In the genomic region with DNA sequence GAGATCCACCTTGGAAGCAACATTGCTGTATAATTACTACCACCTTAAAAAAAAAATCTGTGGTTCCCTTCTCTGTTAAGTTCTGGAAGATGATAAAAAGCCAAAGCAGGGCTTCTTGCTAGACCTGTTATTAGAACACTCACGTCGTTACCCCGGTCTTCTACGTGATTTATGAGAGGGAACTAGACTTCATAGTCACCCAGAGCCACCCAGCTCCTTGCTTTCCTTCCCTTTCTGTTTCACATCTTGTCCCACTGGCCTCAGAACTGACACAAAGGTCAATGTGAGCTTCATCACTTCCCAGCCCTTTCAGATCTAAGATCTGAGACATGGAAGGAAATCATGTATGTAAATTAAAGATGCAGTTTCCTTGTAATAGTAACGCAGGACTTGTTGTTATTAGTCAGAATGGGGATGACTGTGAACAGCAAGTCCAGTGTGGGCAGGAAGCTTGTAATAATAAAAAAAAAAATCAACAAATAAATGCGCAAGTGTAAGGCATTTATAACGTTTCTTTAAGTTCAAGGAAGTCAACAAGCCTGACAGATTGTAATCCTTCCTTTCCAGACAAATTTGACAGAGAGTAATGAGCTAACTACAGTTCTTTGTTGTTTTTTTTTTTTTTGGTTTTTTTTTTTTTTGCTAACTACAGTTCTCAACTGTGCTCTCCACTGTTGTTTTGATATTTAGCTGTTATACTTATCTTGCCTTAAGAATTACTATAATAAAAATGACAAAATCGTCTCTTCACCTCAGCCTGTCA, we compare ENCODE assay signal across 9 mouse cellular contexts. TPM values are rescaled to one million over a fixed set of nuclear protein-coding genes. Genes with fewer than 3 reads are reported as not detected.
DNase-seq lines count a peak whose midpoint lies in the region; ATAC-seq and TF ChIP-seq lines count a peak whose summit lies in the region.
"Had no signal": no experiment of that assay in that cellular context is flagged by ENCODE, and none has a peak within 500 bp of the region (broad histone marks: within the 10 kb centered on the region; RNA-seq: fewer than 3 reads in every experiment).

No protein-coding gene starts in this region.

- ATAC-seq in kidney, embryonic 14.5 days (ENCODE audit: low FRiP score, low TSS enrichment) = no peak
- peak; percentile 33; the same call in 1 of the 2 replicates for ATAC-seq in common myeloid progenitor, adult 5-6 weeks (replicated peaks; ENCODE audit: low read depth, poor library complexity, severe bottlenecking)
- no peak for ATAC-seq in intestine, postnatal 0 days
- ATAC-seq in activated CD4-positive, CD25-positive, alpha-beta regulatory T cell, adult 4 months = no peak

- H3K36me3 ChIP-seq in kidney, embryonic 14.5 days (ENCODE audit: control insufficient read depth, insufficient read depth, low read length) = peaks cover 9% of the 10 kb centered on the region
- no peaks in the 10 kb centered on the region for H3K36me3 ChIP-seq in intestine, postnatal 0 days (ENCODE audit: control insufficient read depth, insufficient read depth)

- no peak overlapping the region; the same call in 1 of the 2 replicates for H3K4me3 ChIP-seq in kidney, embryonic 14.5 days (ENCODE audit: low read length)
- peak overlapping the region; percentile 66; the same call in 1 of the 2 replicates for H3K4me3 ChIP-seq in intestine, postnatal 0 days (ENCODE audit: low read depth, low read length)

- no peak overlapping the region for H3K27ac ChIP-seq in kidney, embryonic 14.5 days (ENCODE audit: low read depth, low read length)
- no peak overlapping the region for H3K27ac ChIP-seq in intestine, postnatal 0 days (ENCODE audit: low read depth, low read length)

- intact Hi-C loops in left cerebral cortex, postnatal 25 days (cut with DNase I) = no loop called here

- H3K9me3 ChIP-seq in kidney, embryonic 14.5 days (ENCODE audit: control insufficient read depth, low read length) = no peaks in the 10 kb centered on the region
- no peaks in the 10 kb centered on the region for H3K9me3 ChIP-seq in intestine, postnatal 0 days (ENCODE audit: control insufficient read depth)

- no peaks in the 10 kb centered on the region for H3K27me3 ChIP-seq in kidney, embryonic 14.5 days (ENCODE audit: control insufficient read depth, insufficient read depth, low read length)
- no peaks in the 10 kb centered on the region for H3K27me3 ChIP-seq in intestine, postnatal 0 days (replicated peaks; ENCODE audit: control insufficient read depth, insufficient read depth, low read length)

- peak overlapping the region; percentile 55 for H3K4me2 ChIP-seq in kidney, embryonic 14.5 days (replicated peaks; ENCODE audit: low read depth, low read length)
- peak overlapping the region; percentile 82 for H3K4me2 ChIP-seq in intestine, postnatal 0 days (replicated peaks; ENCODE audit: low read depth)

- no peak for DNase-seq in kidney, postnatal 14 days
- peak; percentile 35 for DNase-seq in naive thymus-derived CD4-positive, alpha-beta T cell, adult 2 months (ENCODE audit: low read depth)
- no peak for DNase-seq in thymus, postnatal 36 days
- DNase-seq in left cerebral cortex, postnatal 25 days (ENCODE audit: low spot score in 2 of 2) = no peak
- DNase-seq: gastrocnemius, postnatal 10 days had no signal

- TF ChIP-seq CTCF in intestine, postnatal 0 days (IDR thresholded peaks at IDR 0.05; ENCODE audit: low read depth) = no peak

- 31% methylated on average over 8 of the region's 8 CpGs for WGBS in kidney, embryonic 14.5 days
- 25% methylated on average over 8 of the region's 8 CpGs for WGBS in intestine, postnatal 0 days

- no peak overlapping the region for H3K9ac ChIP-seq in kidney, embryonic 14.5 days (ENCODE audit: low read depth, low read length)
- H3K9ac ChIP-seq in intestine, postnatal 0 days (ENCODE audit: low read depth, low read length) = no peak overlapping the region

- H3K4me1 ChIP-seq in kidney, embryonic 14.5 days (ENCODE audit: control insufficient read depth, insufficient read depth, low read length) = 0 out of 2 replicates have a peak, but pooled peaks cover 5% of the 10 kb centered on the region
- no peaks in the 10 kb centered on the region; the same call in 1 of the 2 replicates for H3K4me1 ChIP-seq in intestine, postnatal 0 days (replicated peaks; ENCODE audit: control insufficient read depth, insufficient read depth, low read length)

RNA-seq across cellular contexts. Expression of gene Utp6, which starts 1.2 kb away (rescaled TPM):
- 45.7 and 68.6 TPM in 2 replicates for polyA plus RNA-seq in kidney, embryonic 14.5 days (2014; fragmentation: Nextera tagmentation; extraction: Ambion mirVana)
- total RNA-seq in common myeloid progenitor, adult 5-6 weeks (2017) = 106 and 118 TPM in 2 replicates
- 24.4 and 24.5 TPM in 2 replicates for polyA plus RNA-seq in intestine, postnatal 0 days (2015; fragmentation: Nextera tagmentation; extraction: Ambion mirVana)
- 10 to 100 TPM; 37.9 to 38.9 TPM for polyA plus RNA-seq in activated CD4-positive, CD25-positive, alpha-beta regulatory T cell, adult 4 months (2017; shearing (Covaris generic))
- total RNA-seq in left cerebral cortex, postnatal 25 days (2021) = 10 to 100 TPM; 25.3 to 32.0 TPM

RNA-seq across cellular contexts. Expression of gene Suz12, which starts 29.5 kb away (rescaled TPM):
- polyA plus RNA-seq in kidney, embryonic 14.5 days (2014; fragmentation: Nextera tagmentation; extraction: Ambion mirVana) = 32.4 and 36.5 TPM in 2 replicates
- 111 and 149 TPM in 2 replicates for total RNA-seq in common myeloid progenitor, adult 5-6 weeks (2017)
- polyA plus RNA-seq in intestine, postnatal 0 days (2015; fragmentation: Nextera tagmentation; extraction: Ambion mirVana) = 14.2 and 18.5 TPM in 2 replicates
- polyA plus RNA-seq in activated CD4-positive, CD25-positive, alpha-beta regulatory T cell, adult 4 months (2017; shearing (Covaris generic)) = 10 to 100 TPM; 31.1 to 45.8 TPM
- 10 to 100 TPM; 35.2 to 41.2 TPM for total RNA-seq in left cerebral cortex, postnatal 25 days (2021)
